Mouse (Mus musculus) Muller cell, postnatal 12 days (primary cell): ENCODE measurements around the gene Glrb.

Source experiments
- DNase-seq: peaks from one replicate; pipeline ENCODE4 v3.0.0-alpha.2; 2015; ENCODE audit errors: inconsistent ontology term

Glrb gene

DNA sequence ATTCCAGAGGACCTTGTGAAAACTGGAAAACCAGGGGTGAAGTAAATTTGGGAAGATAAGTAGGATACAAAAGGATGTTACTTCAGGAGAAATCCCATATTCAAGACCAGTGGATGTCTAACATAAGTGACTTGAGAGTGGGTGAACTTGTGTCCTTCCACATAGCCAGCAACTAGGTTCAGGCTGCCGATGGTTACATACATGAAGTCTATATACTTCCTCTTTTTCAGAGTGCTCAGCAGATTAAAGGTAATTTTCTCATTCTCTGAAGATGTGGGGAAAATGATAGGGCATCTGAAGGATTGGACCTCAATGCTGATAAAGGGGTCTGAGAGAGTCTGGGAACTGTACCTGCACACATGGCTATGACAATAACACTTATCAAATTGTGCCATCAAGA, 89.5 kb downstream of the Glrb start:
- DNase-seq, result no peak

DNA sequence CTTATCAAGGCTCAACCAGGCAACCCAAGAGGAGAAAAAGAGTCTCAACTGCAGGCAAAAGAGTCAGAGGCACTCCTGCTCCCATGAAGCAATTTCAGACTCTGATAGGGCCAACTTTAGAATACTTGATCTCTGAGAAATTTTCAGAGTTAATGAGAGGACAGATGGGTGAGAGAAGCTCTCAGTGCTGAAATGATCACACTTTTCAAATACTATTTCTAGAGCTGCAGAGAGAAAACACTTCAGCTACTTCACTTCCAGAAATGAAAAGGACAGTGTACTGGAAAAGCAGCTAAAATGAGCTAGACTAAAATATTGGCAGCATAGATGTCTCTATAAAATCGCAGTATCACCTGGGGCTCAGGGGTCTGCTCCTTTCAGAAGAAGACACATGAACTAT, 94.8 kb downstream of the Glrb start:
- no peak for DNase-seq

DNA sequence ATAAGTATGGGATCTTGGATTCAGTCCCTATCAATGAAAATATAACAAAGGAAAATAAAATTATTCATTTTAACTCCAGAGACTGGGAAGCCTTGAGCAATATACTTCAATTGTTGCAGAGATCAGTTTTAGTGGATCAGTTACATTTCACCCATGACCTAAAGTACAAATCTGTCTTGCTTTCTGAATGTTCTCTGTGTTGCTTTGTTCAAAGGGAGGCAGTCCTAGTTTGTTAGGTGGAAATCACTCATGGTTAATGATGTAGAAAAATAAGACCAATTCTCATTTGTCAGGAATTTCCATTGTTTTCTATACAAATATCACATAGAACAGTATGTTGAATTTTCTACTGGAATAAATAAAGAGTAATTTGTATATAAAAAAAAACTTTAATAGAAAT, 99.7 kb downstream of the Glrb start:
- DNase-seq, result peak; percentile 33

DNA sequence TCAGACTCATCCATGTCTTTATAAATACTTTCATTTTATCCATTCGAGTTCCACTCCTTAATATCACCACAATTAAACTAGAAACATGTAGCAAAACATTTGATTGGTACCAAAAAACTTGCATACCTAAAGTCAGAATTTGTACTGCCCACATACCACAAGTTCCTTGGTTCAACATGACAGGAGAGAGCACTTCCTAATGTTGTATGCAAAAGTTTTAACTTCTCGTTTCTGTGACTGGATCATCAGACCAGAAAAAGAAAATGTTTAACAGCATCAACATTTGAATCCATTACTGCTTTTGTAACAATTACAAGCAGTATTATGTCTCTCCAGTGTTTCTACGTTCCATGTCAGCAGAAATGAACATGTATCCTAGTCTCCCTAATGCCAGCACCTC, 101.2 kb downstream of the Glrb start:
- no peak for DNase-seq

DNA sequence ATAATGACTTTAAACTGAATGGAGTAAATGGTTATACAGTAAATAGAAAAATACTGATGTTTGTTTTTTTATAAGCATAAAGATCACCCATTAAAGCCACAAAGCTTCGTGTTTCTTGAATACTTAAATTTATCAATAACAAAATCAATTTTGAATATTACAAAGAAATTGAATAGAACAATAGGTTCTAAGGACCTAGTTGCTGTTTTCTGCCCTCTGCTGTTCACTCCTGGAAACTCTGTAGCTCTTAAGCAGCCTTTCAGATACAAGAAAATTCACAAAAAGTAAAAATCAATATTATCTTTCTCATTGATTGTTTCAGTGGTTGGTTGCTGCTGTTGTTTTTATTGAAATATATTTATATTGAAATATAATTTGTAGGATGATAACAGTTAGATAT, 108.1 kb downstream of the Glrb start:
- DNase-seq, result peak; percentile 2

DNA sequence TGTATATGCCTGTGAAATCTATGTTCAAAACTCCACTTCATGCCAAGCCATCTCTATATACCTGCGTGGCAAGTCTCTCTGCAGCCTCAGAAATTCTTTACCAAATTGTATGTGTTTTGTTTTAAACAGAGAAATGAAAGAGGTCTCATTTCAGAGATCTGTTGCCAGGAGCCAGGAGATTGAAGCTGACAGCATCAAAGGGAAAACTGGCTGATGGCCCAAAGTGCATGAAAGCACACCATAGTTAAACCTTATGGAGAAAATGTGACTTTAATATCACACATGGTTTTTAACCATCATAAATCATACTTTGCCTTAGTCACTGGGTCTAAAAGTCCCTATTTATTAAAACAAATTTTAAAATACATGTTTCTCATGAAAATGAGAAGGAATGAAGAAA, 109.6 kb downstream of the Glrb start:
- DNase-seq, result no peak

DNA sequence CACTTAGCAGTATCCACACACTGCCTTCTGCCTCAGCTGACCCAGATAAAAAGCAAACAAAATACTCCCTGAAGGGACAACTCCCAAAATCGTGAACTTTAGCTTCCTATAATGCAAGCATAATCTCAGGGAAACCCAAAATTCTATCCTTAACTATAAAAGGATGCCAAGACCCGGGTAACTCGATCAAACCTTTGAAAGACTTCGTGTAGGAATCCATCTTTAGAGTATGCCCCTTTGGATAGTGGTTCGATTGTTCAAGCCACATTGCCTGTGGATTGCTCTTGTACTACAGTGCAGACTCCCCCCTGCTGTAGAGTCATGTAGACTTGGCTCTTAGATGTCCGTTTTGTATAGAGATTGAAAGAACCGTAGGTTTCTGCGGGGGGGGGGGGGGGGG, 110.2 kb downstream of the Glrb start:
- DNase-seq, result no peak

DNA sequence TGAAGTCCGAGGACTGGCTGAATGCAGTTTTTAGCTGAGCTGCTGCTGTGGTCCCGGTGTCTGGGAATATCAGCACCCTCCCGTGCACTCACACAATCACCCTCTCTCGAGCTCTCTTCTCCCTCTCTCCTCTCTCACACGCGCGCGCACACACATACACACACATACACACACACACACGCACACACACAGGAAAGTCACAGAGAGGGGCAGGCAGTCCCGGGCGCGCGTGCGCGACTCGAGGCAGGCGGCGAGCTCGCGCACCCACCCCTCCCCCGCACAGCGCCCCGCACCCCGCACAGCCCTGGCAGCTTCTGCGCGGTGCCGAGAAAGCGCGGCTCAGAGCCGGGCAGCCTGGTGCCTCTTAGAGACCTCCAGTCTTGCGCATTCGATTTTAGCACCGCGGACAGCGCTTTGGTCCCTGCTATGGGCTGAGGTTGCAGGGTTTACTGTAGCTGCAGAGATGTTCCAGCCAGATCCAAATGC, 110.8 kb downstream of the Glrb start, which contains the start of gene Gria2:
TSS of gene Gria2 (minus strand) at position 240 of the 486 bp plus-strand sequence.
- DNase-seq, result peak; percentile 78

DNA sequence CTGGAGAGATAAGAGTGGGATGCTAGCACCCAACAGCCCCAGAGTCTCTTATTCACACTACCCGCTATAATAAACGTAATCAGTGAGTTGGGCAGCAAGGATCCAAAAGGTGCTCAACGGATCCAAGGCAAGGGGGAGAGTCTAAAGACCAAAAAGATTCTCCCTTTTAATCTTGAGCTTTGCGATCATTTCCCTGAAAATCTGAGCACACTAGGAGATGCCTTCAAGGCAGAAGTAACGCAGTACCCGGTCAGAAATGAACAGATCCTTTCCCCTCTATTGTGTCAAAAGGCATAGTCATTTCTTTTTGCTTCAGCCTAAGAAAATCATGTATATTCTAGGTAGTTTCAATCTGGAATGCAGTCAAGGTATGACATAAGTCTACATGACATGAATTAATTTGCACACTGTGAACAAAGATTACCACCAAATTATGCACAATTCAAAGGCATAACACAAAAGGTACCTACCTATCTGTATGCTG, 111.6 kb downstream of the Glrb start:
- DNase-seq, result no peak

DNA sequence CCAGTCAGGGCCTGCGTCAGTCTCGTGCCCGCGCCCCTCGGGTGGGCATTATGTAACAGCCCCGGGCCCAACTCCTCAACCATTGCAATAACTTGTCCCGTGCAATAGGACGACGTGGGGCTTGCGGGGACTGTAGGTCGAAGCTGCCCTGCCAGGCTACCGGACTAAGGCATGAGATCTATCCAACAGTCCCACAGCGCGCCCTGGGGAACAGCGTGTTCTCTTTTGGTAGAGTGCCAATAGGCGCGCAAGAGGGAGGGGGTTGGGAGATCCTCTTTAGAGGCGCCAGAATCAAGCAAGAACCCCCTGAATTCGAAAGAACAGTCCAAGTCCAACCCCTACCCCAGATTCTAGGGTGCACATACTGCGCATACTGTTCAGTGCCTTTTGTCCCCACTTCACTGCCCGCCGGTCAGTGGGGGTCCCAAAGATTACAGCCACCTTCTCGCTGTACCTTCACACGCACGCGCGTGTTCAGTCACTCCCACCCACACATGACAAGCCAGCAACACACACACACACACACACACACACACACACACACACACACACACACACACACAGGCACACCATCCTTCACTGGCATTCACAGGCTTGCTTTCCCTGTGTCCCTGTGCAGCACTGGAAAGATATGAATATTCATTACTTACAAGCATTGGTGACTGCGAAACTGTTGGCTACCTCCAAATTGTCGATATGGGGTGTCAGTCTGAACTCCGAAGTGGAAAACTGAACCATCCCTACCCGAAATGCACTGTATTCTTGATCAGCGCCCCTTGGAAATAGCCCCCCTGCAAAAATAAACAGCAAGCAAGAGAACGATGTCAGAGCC, 112.2 kb downstream of the Glrb start:
- peak; percentile 36 for DNase-seq

DNA sequence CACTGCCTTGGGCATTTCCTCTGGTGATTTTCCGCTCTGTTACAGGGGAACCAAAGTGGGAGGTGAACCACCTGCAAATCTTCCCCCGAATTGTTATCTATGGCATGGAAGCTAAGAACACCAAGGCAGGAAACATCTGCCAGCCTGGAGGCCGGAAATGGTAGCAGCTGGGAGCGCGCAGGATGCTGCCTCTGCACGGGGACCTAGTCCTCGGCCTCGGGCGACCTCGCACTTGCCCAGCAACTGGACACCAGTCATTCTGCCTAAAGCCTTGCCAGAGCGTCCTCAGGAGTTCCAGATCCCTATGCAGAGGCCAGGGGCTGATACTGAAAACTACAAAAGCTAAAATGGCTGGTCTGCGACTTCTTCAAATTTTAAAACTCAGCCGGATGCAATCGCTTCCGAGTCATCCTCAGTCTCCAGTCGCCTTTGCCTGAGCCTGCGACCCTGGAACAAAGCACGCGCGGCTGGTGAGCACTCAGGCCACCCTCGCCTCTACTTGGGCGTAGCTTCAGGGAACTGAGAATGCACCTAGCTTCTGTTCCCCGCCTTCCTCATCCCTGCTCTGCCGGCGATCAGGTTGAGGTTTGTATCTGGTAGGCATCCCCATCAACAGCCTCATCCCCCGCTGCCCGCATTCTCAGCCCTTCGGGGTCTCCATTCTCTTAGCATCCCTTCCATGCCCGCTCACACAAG, 113.0 kb downstream of the Glrb start:
- peak; percentile 3 for DNase-seq

DNA sequence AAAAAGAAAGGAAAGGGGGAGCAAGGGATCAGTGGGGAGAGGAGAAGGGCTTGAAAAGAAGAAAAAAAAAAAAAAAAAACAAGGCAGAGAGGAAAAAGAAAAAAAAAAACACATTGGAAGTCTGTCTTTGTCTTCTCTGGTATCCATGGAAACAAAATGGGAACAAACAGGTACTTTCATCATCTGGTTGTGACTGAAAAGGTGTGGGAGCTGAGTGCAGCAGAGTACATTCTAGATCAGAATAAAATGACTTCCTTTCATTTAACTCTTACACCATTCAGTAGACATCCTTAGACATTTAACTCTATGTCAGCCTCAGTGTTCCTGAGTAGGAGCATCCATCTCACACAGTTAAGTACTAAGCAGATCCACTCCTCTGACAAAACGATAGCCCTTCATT, 115.5 kb downstream of the Glrb start:
- no peak for DNase-seq

DNA sequence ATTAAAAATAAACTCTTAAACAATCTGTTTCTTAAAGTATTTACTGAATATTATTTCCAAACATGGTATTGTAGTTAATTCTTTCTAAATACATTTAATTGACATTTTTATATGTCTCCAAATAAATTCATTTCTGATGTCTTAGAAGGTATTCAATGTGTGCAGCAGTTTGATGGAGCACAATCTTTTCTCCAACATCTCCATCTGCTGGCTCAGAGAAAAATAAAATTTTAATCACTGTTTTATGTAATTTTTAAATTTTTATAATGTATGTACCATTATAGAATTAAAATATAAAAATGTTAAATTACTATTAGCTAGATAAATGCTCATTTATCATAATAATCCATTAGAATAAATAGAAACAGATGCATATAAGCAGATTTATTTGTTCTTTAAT, 116.7 kb downstream of the Glrb start:
- DNase-seq, result no peak

DNA sequence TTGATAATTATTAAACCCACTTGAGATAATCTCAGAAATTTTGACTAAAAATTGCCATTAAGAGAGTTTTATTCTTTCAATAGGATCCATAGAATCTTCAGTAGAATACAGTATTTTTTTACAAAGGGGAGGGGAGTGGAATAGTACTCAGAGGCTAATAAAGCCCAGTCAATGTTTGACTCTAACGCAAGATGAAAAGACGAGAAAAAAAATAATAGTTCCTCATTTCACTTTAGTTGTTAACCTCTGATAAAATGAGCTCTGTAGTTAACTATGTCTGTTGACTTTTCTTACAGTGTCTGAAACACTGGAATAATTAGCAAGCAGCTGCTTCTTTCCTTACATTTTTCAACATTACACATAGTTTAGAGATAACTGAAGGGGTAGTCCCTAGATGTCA, 118.2 kb downstream of the Glrb start:
- no peak for DNase-seq
